13 mouse cellular contexts compared by ENCODE assay signal in genomic region chr9:57641775-57642550, GRCm38 (mm10). TPM values are rescaled to one million over a fixed set of nuclear protein-coding genes. Genes with fewer than 3 reads are reported as not detected.
DNase-seq lines count a peak whose midpoint lies in the region; ATAC-seq lines count a peak whose summit lies in the region.
"Had no signal": no experiment of that assay in that cellular context is flagged by ENCODE, and none has a peak within 500 bp of the region (broad histone marks: within the 10 kb centered on the region; RNA-seq: fewer than 3 reads in every experiment).

No protein-coding gene starts in this region.

- H3K4me2 ChIP-seq in forebrain, embryonic 14.5 days (ENCODE audit: low read length) = no peak overlapping the region
- peak overlapping the region; percentile 8; the same call in 1 of the 2 replicates for H3K4me2 ChIP-seq in midbrain, embryonic 13.5 days (replicated peaks)
- peak overlapping the region; percentile 94 for H3K4me2 ChIP-seq in liver, embryonic 11.5 days
- H3K4me2 ChIP-seq in stomach, embryonic 15.5 days = 0 out of 2 replicates have a peak overlapping the region, but pooled peaks have one; percentile 83

- H3K9ac ChIP-seq in forebrain, embryonic 14.5 days (ENCODE audit: low read length) = peak overlapping the region; percentile 13; the same call in 1 of the 2 replicates
- H3K9ac ChIP-seq in midbrain, embryonic 13.5 days (replicated peaks) = no peak overlapping the region; the same call in 1 of the 2 replicates
- 0 out of 2 replicates have a peak overlapping the region, but pooled peaks have one; percentile 7 for H3K9ac ChIP-seq in liver, embryonic 11.5 days (ENCODE audit: low read depth, low read length)
- no peak overlapping the region for H3K9ac ChIP-seq in stomach, embryonic 15.5 days
- H3K9ac ChIP-seq: lung, embryonic 14.5 days had no signal

- no peak for DNase-seq in forebrain, embryonic 14.5 days (ENCODE audit: low spot score)
- DNase-seq in forebrain, embryonic 10.5 days (ENCODE audit: extremely low spot score, low spot score) = no peak
- DNase-seq in midbrain, embryonic 10.5 days (ENCODE audit: low spot score) = no peak
- DNase-seq in liver, embryonic 11.5 days (ENCODE audit: low spot score) = no peak
- DNase-seq in adipocyte (ENCODE audit: low spot score) = no peak
- no peak for DNase-seq in Muller cell, postnatal 12 days (ENCODE audit: inconsistent ontology term)
- DNase-seq: adrenal gland, postnatal 10 days; gastrocnemius, postnatal 25 days; kidney, postnatal 36 days; lung, embryonic 14.5 days had no signal

- H3K9me3 ChIP-seq in forebrain, embryonic 14.5 days (replicated peaks; ENCODE audit: control insufficient read depth, low read length) = no peaks in the 10 kb centered on the region
- no peaks in the 10 kb centered on the region for H3K9me3 ChIP-seq in forebrain, embryonic 10.5 days
- H3K9me3 ChIP-seq in midbrain, embryonic 13.5 days = no peaks in the 10 kb centered on the region
- no peaks in the 10 kb centered on the region for H3K9me3 ChIP-seq in midbrain, embryonic 10.5 days (replicated peaks)
- no peaks in the 10 kb centered on the region for H3K9me3 ChIP-seq in liver, embryonic 11.5 days (ENCODE audit: control insufficient read depth, low read length)
- no peaks in the 10 kb centered on the region for H3K9me3 ChIP-seq in stomach, embryonic 15.5 days

- peaks cover 25% of the 10 kb centered on the region for H3K36me3 ChIP-seq in forebrain, embryonic 14.5 days (ENCODE audit: control insufficient read depth, insufficient read depth, low read length)
- peaks cover 28% of the 10 kb centered on the region for H3K36me3 ChIP-seq in forebrain, embryonic 10.5 days (replicated peaks)
- peaks cover 15% of the 10 kb centered on the region for H3K36me3 ChIP-seq in midbrain, embryonic 13.5 days
- H3K36me3 ChIP-seq in midbrain, embryonic 10.5 days = peaks cover 37% of the 10 kb centered on the region
- H3K36me3 ChIP-seq in liver, embryonic 11.5 days (ENCODE audit: control insufficient read depth, insufficient read depth, low read length) = peaks cover 4% of the 10 kb centered on the region; the same call in 1 of the 2 replicates
- 0 out of 2 replicates have a peak, but pooled peaks cover 7% of the 10 kb centered on the region for H3K36me3 ChIP-seq in stomach, embryonic 15.5 days

- no peaks in the 10 kb centered on the region for H3K27me3 ChIP-seq in forebrain, embryonic 14.5 days (replicated peaks; ENCODE audit: control insufficient read depth, insufficient read depth, low read length)
- 0 out of 2 replicates have a peak, but pooled peaks cover 2% of the 10 kb centered on the region for H3K27me3 ChIP-seq in forebrain, embryonic 10.5 days (ENCODE audit: poor library complexity, severe bottlenecking)
- 0 out of 2 replicates have a peak, but pooled peaks cover 3% of the 10 kb centered on the region for H3K27me3 ChIP-seq in midbrain, embryonic 13.5 days
- peaks cover 10% of the 10 kb centered on the region for H3K27me3 ChIP-seq in midbrain, embryonic 10.5 days (ENCODE audit: low read depth, poor library complexity, severe bottlenecking)
- H3K27me3 ChIP-seq in liver, embryonic 11.5 days (replicated peaks; ENCODE audit: control insufficient read depth, insufficient read depth, low read length) = no peaks in the 10 kb centered on the region
- no peaks in the 10 kb centered on the region for H3K27me3 ChIP-seq in stomach, embryonic 15.5 days (replicated peaks)

- H3K4me1 ChIP-seq in forebrain, embryonic 14.5 days (ENCODE audit: control insufficient read depth, insufficient read depth, low read length) = peaks cover 48% of the 10 kb centered on the region
- peaks cover 88% of the 10 kb centered on the region for H3K4me1 ChIP-seq in forebrain, embryonic 10.5 days
- H3K4me1 ChIP-seq in midbrain, embryonic 13.5 days (replicated peaks) = peaks cover 80% of the 10 kb centered on the region
- peaks cover 91% of the 10 kb centered on the region for H3K4me1 ChIP-seq in midbrain, embryonic 10.5 days
- peaks cover 82% of the 10 kb centered on the region for H3K4me1 ChIP-seq in liver, embryonic 11.5 days (replicated peaks; ENCODE audit: control insufficient read depth, insufficient read depth, low read length)
- H3K4me1 ChIP-seq in stomach, embryonic 15.5 days = peaks cover 83% of the 10 kb centered on the region

- H3K4me3 ChIP-seq in forebrain, embryonic 14.5 days (ENCODE audit: low read depth, low read length) = no peak overlapping the region
- H3K4me3 ChIP-seq in forebrain, embryonic 10.5 days = no peak overlapping the region; the same call in 1 of the 2 replicates
- no peak overlapping the region for H3K4me3 ChIP-seq in midbrain, embryonic 13.5 days (replicated peaks)
- H3K4me3 ChIP-seq in midbrain, embryonic 10.5 days = no peak overlapping the region
- H3K4me3 ChIP-seq in liver, embryonic 11.5 days (ENCODE audit: low read depth, low read length) = 0 out of 2 replicates have a peak overlapping the region, but pooled peaks have one; percentile 98
- H3K4me3 ChIP-seq in stomach, embryonic 15.5 days (replicated peaks) = no peak overlapping the region

- ATAC-seq in forebrain, embryonic 14.5 days = no peak
- no peak for ATAC-seq in midbrain, embryonic 13.5 days
- no peak for ATAC-seq in liver, embryonic 11.5 days (replicated peaks; ENCODE audit: low FRiP score)
- ATAC-seq in stomach, embryonic 15.5 days (ENCODE audit: insufficient read depth, low FRiP score, low read depth) = no peak

- WGBS in forebrain, embryonic 14.5 days = 80% methylated on average over 13 of the region's 13 CpGs
- WGBS in forebrain, embryonic 10.5 days = 93% methylated on average over 13 of the region's 13 CpGs
- WGBS in midbrain, embryonic 13.5 days = 87% methylated on average over 13 of the region's 13 CpGs
- WGBS in midbrain, embryonic 10.5 days = 92% methylated on average over 13 of the region's 13 CpGs
- 81% methylated on average over 13 of the region's 13 CpGs for WGBS in liver, embryonic 11.5 days
- 82% methylated on average over 13 of the region's 13 CpGs for WGBS in stomach, embryonic 15.5 days

- no peak overlapping the region for H3K27ac ChIP-seq in forebrain, embryonic 14.5 days (ENCODE audit: low read depth, low read length)
- no peak overlapping the region for H3K27ac ChIP-seq in forebrain, embryonic 10.5 days
- no peak overlapping the region for H3K27ac ChIP-seq in midbrain, embryonic 13.5 days
- no peak overlapping the region for H3K27ac ChIP-seq in midbrain, embryonic 10.5 days (replicated peaks)
- H3K27ac ChIP-seq in liver, embryonic 11.5 days (ENCODE audit: low read depth, low read length) = peak overlapping the region; percentile 87
- H3K27ac ChIP-seq in stomach, embryonic 15.5 days = peak overlapping the region; percentile 92; the same call in 1 of the 2 replicates

RNA-seq across cellular contexts. Expression of gene Csk, which starts 11.5 kb away (rescaled TPM):
- 29.2 and 29.3 TPM in 2 replicates for polyA plus RNA-seq in forebrain, embryonic 14.5 days (2014; fragmentation: Nextera tagmentation; extraction: Ambion mirVana)
- polyA plus RNA-seq in forebrain, embryonic 10.5 days (2016; fragmentation: Nextera tagmentation; extraction: Ambion mirVana) = 28.8 and 33.9 TPM in 2 replicates
- 35.9 and 41.9 TPM in 2 replicates for polyA plus RNA-seq in midbrain, embryonic 13.5 days (2015; fragmentation: Nextera tagmentation; extraction: Ambion mirVana)
- polyA plus RNA-seq in midbrain, embryonic 10.5 days (2016; fragmentation: Nextera tagmentation; extraction: Ambion mirVana) = 38.9 and 41.5 TPM in 2 replicates
- polyA plus RNA-seq in liver, embryonic 11.5 days (2014; fragmentation: Nextera tagmentation; extraction: Ambion mirVana) = 45.2 and 47.7 TPM in 2 replicates
- 29.6 and 29.8 TPM in 2 replicates for polyA plus RNA-seq in stomach, embryonic 15.5 days (2015; fragmentation: Nextera tagmentation; extraction: Ambion mirVana)

RNA-seq across cellular contexts. Expression of gene Lman1l, which starts 21.4 kb away (rescaled TPM):
- not detected in 2 replicates for polyA plus RNA-seq in forebrain, embryonic 14.5 days (2014; fragmentation: Nextera tagmentation; extraction: Ambion mirVana)
- not detected in 2 replicates for polyA plus RNA-seq in forebrain, embryonic 10.5 days (2016; fragmentation: Nextera tagmentation; extraction: Ambion mirVana)
- polyA plus RNA-seq in midbrain, embryonic 13.5 days (2015; fragmentation: Nextera tagmentation; extraction: Ambion mirVana) = not detected in 2 replicates
- 0.10 TPM in 1 of 2 replicates, not detected in the other for polyA plus RNA-seq in midbrain, embryonic 10.5 days (2016; fragmentation: Nextera tagmentation; extraction: Ambion mirVana)
- polyA plus RNA-seq in liver, embryonic 11.5 days (2014; fragmentation: Nextera tagmentation; extraction: Ambion mirVana) = not detected in 2 replicates
- polyA plus RNA-seq in stomach, embryonic 15.5 days (2015; fragmentation: Nextera tagmentation; extraction: Ambion mirVana) = not detected in 2 replicates
- polyA plus RNA-seq: embryonic facial prominence, embryonic 11.5 days; lung, embryonic 14.5 days had no signal

RNA-seq across cellular contexts. Expression of gene Cplx3, which starts 35.9 kb away (rescaled TPM):
- 0.34 and 0.36 TPM in 2 replicates for polyA plus RNA-seq in forebrain, embryonic 14.5 days (2014; fragmentation: Nextera tagmentation; extraction: Ambion mirVana)
- polyA plus RNA-seq in forebrain, embryonic 10.5 days (2016; fragmentation: Nextera tagmentation; extraction: Ambion mirVana) = 1.9 and 2.9 TPM in 2 replicates
- polyA plus RNA-seq in midbrain, embryonic 13.5 days (2015; fragmentation: Nextera tagmentation; extraction: Ambion mirVana) = 2.2 and 3.3 TPM in 2 replicates
- 2.5 and 3.1 TPM in 2 replicates for polyA plus RNA-seq in midbrain, embryonic 10.5 days (2016; fragmentation: Nextera tagmentation; extraction: Ambion mirVana)
- not detected in 2 replicates for polyA plus RNA-seq in liver, embryonic 11.5 days (2014; fragmentation: Nextera tagmentation; extraction: Ambion mirVana)
- polyA plus RNA-seq in stomach, embryonic 15.5 days (2015; fragmentation: Nextera tagmentation; extraction: Ambion mirVana) = not detected in 2 replicates
- polyA plus RNA-seq: lung, embryonic 14.5 days had no signal

RNA-seq across cellular contexts. Expression of gene Cyp1a2, which starts 41.5 kb away (rescaled TPM):
- not detected in 2 replicates for polyA plus RNA-seq in forebrain, embryonic 14.5 days (2014; fragmentation: Nextera tagmentation; extraction: Ambion mirVana)
- not detected in 2 replicates for polyA plus RNA-seq in forebrain, embryonic 10.5 days (2016; fragmentation: Nextera tagmentation; extraction: Ambion mirVana)
- polyA plus RNA-seq in midbrain, embryonic 13.5 days (2015; fragmentation: Nextera tagmentation; extraction: Ambion mirVana) = not detected in 2 replicates
- not detected in 2 replicates for polyA plus RNA-seq in midbrain, embryonic 10.5 days (2016; fragmentation: Nextera tagmentation; extraction: Ambion mirVana)
- polyA plus RNA-seq in liver, embryonic 11.5 days (2014; fragmentation: Nextera tagmentation; extraction: Ambion mirVana) = not detected in 2 replicates
- polyA plus RNA-seq in stomach, embryonic 15.5 days (2015; fragmentation: Nextera tagmentation; extraction: Ambion mirVana) = not detected in 2 replicates
- polyA plus RNA-seq: embryonic facial prominence, embryonic 11.5 days; lung, embryonic 14.5 days had no signal

RNA-seq across cellular contexts. Expression of gene Cyp1a1, which starts 45.8 kb away (rescaled TPM):
- 0.19 TPM in 1 of 2 replicates, not detected in the other for polyA plus RNA-seq in forebrain, embryonic 14.5 days (2014; fragmentation: Nextera tagmentation; extraction: Ambion mirVana)
- 0.14 TPM in 1 of 2 replicates, not detected in the other for polyA plus RNA-seq in forebrain, embryonic 10.5 days (2016; fragmentation: Nextera tagmentation; extraction: Ambion mirVana)
- not detected in 2 replicates for polyA plus RNA-seq in midbrain, embryonic 13.5 days (2015; fragmentation: Nextera tagmentation; extraction: Ambion mirVana)
- 0.04 TPM in 1 of 2 replicates, not detected in the other for polyA plus RNA-seq in midbrain, embryonic 10.5 days (2016; fragmentation: Nextera tagmentation; extraction: Ambion mirVana)
- 0.66 and 0.92 TPM in 2 replicates for polyA plus RNA-seq in liver, embryonic 11.5 days (2014; fragmentation: Nextera tagmentation; extraction: Ambion mirVana)
- 0.05 TPM in 1 of 2 replicates, not detected in the other for polyA plus RNA-seq in stomach, embryonic 15.5 days (2015; fragmentation: Nextera tagmentation; extraction: Ambion mirVana)
- polyA plus RNA-seq: embryonic facial prominence, embryonic 11.5 days; lung, embryonic 14.5 days had no signal

Comparison
In these comparisons a context has a peak if more than half of its experiments do, and no peak if none do; other contexts are left out.
1. H3K27ac ChIP-seq: peak in liver, embryonic 11.5 days (single experiment) and stomach, embryonic 15.5 days (single experiment); none in forebrain, embryonic 14.5 days (single experiment), forebrain, embryonic 10.5 days (single experiment), midbrain, embryonic 13.5 days (single experiment) and midbrain, embryonic 10.5 days (single experiment).
2. H3K9ac ChIP-seq: peak in forebrain, embryonic 14.5 days (single experiment) and liver, embryonic 11.5 days (single experiment); none in midbrain, embryonic 13.5 days (single experiment) and stomach, embryonic 15.5 days (single experiment).